Mouse (Mus musculus) lung, embryonic 14.5 days (tissue): Measurements from ENCODE around the gene Ccdc180. TPM values are rescaled to one million over a fixed set of nuclear protein-coding genes. Genes with fewer than 3 reads are reported as not detected.

Source experiments
- ATAC-seq: fragments of 200-750 bp; cut with Nextera tagmentation; 2 replicates; pipeline ENCODE4 v1.8.0; 2017; ENCODE audit warnings: mild to moderate bottlenecking, moderate TSS enrichment, moderate library complexity; ENCODE audit not compliant: insufficient read depth
- DNase-seq: peaks from one replicate; pipeline ENCODE4 v3.0.0-alpha.2; 2015
- H3K27ac ChIP-seq: fragments of 300-500 bp; sonication (generic); 2 replicates; pipeline ENCODE4 v1.5.1; 2014; ENCODE audit warnings: low read depth, mild to moderate bottlenecking, moderate library complexity
- H3K27me3 ChIP-seq: fragments of 300-500 bp; sonication (generic); 2 replicates; pipeline ENCODE4 v1.6.1; 2014; ENCODE audit warnings: low read length, control low read depth; ENCODE audit not compliant: insufficient read depth
- H3K36me3 ChIP-seq: fragments of 300-500 bp; sonication (generic); 2 replicates; pipeline ENCODE4 v1.6.1; 2014; ENCODE audit warnings: control low read depth; ENCODE audit not compliant: insufficient read depth
- H3K4me1 ChIP-seq: fragments of 300-500 bp; sonication (generic); 2 replicates; pipeline ENCODE4 v1.6.1; 2014; ENCODE audit warnings: antibody characterized with exemption, control low read depth; ENCODE audit not compliant: insufficient read depth
- H3K4me2 ChIP-seq: fragments of 300-500 bp; sonication (generic); 2 replicates; pipeline ENCODE4 v1.6.1; 2014; ENCODE audit warnings: mild to moderate bottlenecking
- H3K4me3 ChIP-seq: fragments of 300-500 bp; sonication (generic); 2 replicates; pipeline ENCODE4 v1.5.1; 2014; ENCODE audit warnings: low read depth, low read length
- H3K9ac ChIP-seq: fragments of 300-500 bp; sonication (generic); 2 replicates; pipeline ENCODE4 v1.6.1; 2014
- H3K9me3 ChIP-seq: fragments of 300-500 bp; sonication (generic); 2 replicates; pipeline ENCODE4 v1.6.1; 2016; ENCODE audit warnings: low read depth, low read length, control low read depth
- CTCF ChIP-seq: IDR thresholded peaks from 2 replicates; pipeline ENCODE4 v1.5.1; 2016; ENCODE audit warnings: antibody characterized with exemption, low read depth
- WGBS: fragments of 180-500 bp; shearing (Covaris S2); extraction: QIAGEN DNeasy Blood & Tissue Kit; methylation state at CpG from one replicate; pipeline ENCODE4 v1.1.7; 2014; 5-methylcytosine and 5-hydroxymethylcytosine counted together
- polyA plus RNA-seq: library from polyadenylated mRNA; unstranded; fragments of >200 nt; fragmentation: Nextera tagmentation; extraction: Ambion mirVana; gene quantifications from 2 replicates; pipeline ENCODE4 v1.2.1, GENCODE M21; 2014

Gene Ccdc180
- polyA plus RNA-seq: 0.13 and 0.30 TPM in 2 replicates

DNA sequence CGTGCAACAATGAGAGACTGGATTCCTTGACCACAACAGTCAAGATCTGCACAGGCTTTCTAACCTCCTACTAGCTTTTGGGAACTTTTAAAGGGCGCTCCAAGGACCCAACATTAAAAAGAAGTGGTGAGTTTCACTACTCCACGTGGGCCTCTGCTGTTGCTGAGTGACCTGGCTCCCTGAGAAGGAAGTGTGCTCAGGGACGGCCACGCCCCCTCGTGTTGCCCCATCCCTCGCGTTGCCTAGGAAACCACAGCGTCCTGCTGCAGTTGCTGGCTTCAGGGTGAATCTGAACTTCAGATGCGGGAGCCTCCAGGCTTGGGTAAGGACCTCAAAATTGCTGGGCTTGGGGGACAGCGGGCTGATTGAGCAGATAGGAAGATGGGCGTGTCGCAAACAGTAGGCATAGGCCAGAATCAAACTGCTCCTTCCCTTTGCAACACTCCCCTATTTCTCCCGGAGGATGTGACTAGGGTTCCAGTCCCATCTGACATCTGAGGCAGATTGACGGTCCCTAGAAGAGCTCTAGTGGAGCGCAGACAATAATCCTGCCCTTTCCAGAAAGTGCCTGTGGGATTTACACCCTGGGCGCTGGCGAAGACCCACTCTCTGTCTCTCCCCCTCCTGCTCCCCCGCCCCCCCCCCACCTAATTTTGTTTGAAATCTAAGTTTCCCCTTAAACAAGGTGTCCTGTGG, at the start of gene Ccdc180:
Ccdc180 (plus strand) TSS at position 238 of the 696 bp plus-strand sequence.
- Histone ChIP-seq H3K36me3 (no peaks in the 10 kb centered on the region), H3K4me1 (0 out of 2 replicates have a peak, but pooled peaks cover 3% of the 10 kb centered on the region), H3K27ac (no peak within 1 kb of the TSS), H3K9ac (no peak within 1 kb of the TSS; the same call in 1 of the 2 replicates), H3K27me3 (no peaks in the 10 kb centered on the region), H3K4me3 (no peak within 1 kb of the TSS), H3K9me3 (no peaks in the 10 kb centered on the region), H3K4me2 (peak within 1 kb of the TSS; percentile 37)
- peak; percentile 73; the same call in 1 of the 2 replicates for ATAC-seq
- peak; percentile 87 for DNase-seq
- 17% methylated on average over 19 of the region's 19 CpGs for WGBS
- TF ChIP-seq CTCF: no peak

DNA sequence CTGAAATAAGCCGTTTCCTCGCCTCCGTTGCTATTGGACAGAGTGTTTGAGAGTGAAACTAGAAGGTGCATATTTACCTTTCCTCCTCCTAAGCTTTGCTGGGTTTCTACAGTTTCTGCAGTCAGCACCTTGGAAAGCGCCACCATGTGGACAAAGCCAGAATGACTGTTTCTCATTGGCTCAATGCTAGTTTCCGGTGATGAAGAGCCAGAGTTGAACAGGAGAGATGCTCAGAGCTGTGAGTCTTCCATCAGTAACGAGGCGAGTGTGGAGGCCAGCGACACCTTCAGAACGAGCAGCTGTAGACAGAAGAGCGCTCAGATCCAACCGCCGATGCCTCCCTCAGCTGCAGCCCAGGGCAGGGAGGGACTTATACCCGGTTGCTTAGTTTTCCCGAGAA, 45.7 kb upstream of the Ccdc180 start:
- no peak overlapping the region for H3K27ac ChIP-seq
- H3K9me3 ChIP-seq: no peaks in the 10 kb centered on the region
- H3K4me3 ChIP-seq: no peak overlapping the region
- 44% methylated on average over 14 of the region's 14 CpGs for WGBS
- H3K9ac ChIP-seq: no peak overlapping the region
- H3K4me1 ChIP-seq: no peaks in the 10 kb centered on the region
- H3K27me3 ChIP-seq: no peaks in the 10 kb centered on the region
- no peaks in the 10 kb centered on the region for H3K36me3 ChIP-seq
- ATAC-seq (no peak), DNase-seq (peak; percentile 79)
- TF ChIP-seq CTCF: peak; percentile 73
- H3K4me2 ChIP-seq: no peak overlapping the region

DNA sequence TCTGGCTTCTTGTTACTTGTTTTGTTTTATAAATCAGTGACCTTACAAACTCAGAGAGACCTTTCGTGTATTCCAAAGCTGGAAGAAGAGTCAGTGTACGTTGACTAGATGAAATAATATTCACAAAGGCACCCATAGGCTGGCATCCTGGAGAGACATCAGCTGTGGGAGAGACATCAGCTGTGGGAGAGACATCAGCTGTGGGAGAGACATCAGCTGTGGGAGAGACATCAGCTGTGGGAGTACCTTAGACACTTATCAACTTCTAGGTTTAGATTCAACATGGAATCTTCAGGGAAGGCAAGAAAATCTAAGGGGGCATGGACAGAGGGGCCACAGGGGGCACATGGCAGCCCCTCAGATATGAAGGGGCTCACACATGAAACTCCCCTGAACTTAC, 43.8 kb upstream of the Ccdc180 start:
- WGBS: 86% methylated on average over 2 of the region's 2 CpGs
- Histone ChIP-seq H3K27me3 (no peaks in the 10 kb centered on the region), H3K9me3 (no peaks in the 10 kb centered on the region), H3K36me3 (no peaks in the 10 kb centered on the region), H3K9ac (no peak overlapping the region), H3K4me1 (no peaks in the 10 kb centered on the region), H3K4me2 (no peak overlapping the region), H3K4me3 (no peak overlapping the region), H3K27ac (no peak overlapping the region)
- DNase-seq (no peak), ATAC-seq (no peak)
- no peak for TF ChIP-seq CTCF

DNA sequence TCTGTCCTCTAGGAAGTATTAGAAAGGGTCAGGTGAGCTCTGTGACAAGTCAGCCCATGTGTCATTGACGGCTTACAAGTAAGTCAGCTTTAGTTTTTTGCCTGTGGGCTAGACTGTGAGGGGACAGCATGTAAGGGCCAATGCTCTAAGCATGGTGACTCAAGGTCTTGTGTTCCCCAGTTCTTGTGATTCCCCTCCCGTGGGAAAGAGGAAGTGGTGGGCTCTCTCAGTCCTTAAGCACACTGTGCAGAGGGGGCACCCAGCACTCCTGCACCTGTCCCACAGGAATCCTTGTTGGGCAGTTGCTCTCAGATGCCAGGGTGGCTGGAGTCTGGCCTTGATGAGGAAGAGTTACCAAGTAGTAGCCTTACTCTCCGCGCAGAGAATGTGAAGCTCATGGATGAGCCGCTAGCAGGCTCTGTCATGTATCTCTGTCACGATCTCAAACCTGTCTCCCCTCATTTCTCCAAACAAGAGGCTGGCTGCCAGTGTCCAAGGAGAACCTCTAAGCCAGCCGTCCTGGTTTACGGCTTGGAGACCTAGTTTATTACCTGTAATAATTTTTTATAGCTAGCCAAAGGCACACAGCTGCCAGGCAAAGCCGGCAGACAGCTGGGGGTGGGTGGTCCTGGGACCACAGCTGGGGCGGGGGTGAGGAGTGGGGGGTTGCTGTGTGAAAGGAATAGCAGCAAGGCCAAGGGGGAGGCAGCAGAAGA, 41.8 kb upstream of the Ccdc180 start, which contains the start of gene Stra6l:
Stra6l (plus strand) TSS at position 556 of the 716 bp plus-strand sequence.
- H3K4me3 ChIP-seq: no peak within 1 kb of the TSS
- 51% methylated on average over 10 of the region's 10 CpGs for WGBS
- no peak within 1 kb of the TSS for H3K4me2 ChIP-seq
- no peaks in the 10 kb centered on the region for H3K27me3 ChIP-seq
- H3K36me3 ChIP-seq: no peaks in the 10 kb centered on the region
- ATAC-seq (no peak), DNase-seq (no peak)
- no peak within 1 kb of the TSS for H3K9ac ChIP-seq
- no peak for TF ChIP-seq CTCF
- no peaks in the 10 kb centered on the region for H3K4me1 ChIP-seq
- no peaks in the 10 kb centered on the region for H3K9me3 ChIP-seq
- H3K27ac ChIP-seq: no peak within 1 kb of the TSS

DNA sequence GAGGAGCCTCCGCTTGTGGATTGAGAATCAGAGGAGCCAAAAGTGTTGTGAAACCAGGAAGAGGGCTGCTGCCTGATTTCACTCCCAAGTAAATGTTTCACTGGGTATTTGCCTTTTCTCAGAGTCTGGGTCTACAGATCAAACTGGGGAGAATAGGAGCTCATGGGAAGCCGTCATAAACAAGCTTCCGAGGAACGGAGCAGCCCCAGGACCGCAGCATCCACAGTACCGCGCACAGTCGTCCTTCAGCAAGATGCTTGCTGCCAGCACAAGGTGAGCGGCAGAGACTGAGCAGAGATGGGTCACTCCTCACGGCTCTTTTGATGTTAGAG, 41.3 kb upstream of the Ccdc180 start:
- H3K27me3 ChIP-seq: no peaks in the 10 kb centered on the region
- H3K4me1 ChIP-seq: no peaks in the 10 kb centered on the region
- H3K4me2 ChIP-seq: no peak overlapping the region
- no peak overlapping the region for H3K4me3 ChIP-seq
- no peaks in the 10 kb centered on the region for H3K9me3 ChIP-seq
- ATAC-seq (no peak), DNase-seq (no peak)
- TF ChIP-seq CTCF: no peak
- H3K9ac ChIP-seq: no peak overlapping the region
- no peak overlapping the region for H3K27ac ChIP-seq
- no peaks in the 10 kb centered on the region for H3K36me3 ChIP-seq
- 41% methylated on average over 10 of the region's 10 CpGs for whole genome bisulfite sequencing

DNA sequence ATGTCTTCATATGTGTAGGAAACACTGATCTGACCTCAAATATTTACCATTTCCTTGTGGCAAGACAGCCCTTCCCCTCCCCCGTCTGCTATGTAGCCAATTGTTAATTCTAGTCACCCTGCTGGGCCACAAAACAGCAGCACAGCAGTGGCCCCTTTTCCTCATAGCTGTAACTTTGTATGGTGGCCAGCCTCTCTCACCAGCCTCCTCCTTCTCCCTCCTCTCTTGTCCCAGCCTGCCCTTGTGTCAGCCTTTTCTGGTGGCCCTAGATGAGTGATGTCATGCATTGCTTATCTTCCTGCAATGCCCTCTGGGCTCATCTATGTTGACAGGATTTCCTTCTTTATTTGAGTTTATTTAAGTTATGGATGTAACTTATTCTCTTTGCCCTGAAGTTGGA, 40.7 kb upstream of the Ccdc180 start:
- Histone ChIP-seq H3K36me3 (no peaks in the 10 kb centered on the region), H3K4me3 (no peak overlapping the region), H3K4me1 (no peaks in the 10 kb centered on the region), H3K9me3 (no peaks in the 10 kb centered on the region), H3K9ac (no peak overlapping the region), H3K4me2 (no peak overlapping the region), H3K27me3 (no peaks in the 10 kb centered on the region), H3K27ac (no peak overlapping the region)
- ATAC-seq: no peak
- no peak for TF ChIP-seq CTCF
- no peak for DNase-seq
- 64% methylated on average over 1 of the region's 1 CpGs for WGBS

DNA sequence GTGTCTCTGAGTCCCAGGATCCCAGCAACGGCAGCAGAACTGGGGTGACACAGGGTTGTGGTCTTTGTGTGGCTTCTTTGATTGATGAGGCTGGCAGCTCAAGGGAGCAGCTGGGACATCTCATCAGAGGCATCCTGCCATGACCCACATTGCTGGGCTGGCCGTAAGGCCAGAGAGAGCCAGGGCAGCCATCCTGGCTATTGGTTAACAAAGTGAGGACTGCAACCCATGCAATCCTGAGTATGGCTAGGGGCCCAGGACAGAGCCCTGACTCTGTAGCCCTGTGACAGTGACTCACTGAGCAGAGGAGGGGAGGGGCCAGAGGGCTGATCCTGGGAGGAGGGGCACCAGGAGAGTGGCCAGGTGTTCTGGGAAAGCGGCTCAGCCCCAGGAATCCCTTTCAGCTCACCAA, 38.5 kb upstream of the Ccdc180 start:
- WGBS: 19% methylated on average over 3 of the region's 3 CpGs
- Histone ChIP-seq H3K4me2 (no peak overlapping the region), H3K9me3 (no peaks in the 10 kb centered on the region), H3K9ac (no peak overlapping the region), H3K4me3 (no peak overlapping the region), H3K27me3 (no peaks in the 10 kb centered on the region), H3K27ac (no peak overlapping the region), H3K4me1 (no peaks in the 10 kb centered on the region), H3K36me3 (no peaks in the 10 kb centered on the region)
- DNase-seq: no peak
- no peak for ATAC-seq
- no peak for TF ChIP-seq CTCF
